Mouse (Mus musculus) forebrain, embryonic 11.5 days (tissue): ENCODE data around the gene Mgat1. TPM values are rescaled to one million over a fixed set of nuclear protein-coding genes. Genes with fewer than 3 reads are reported as not detected.

Source experiments
- polyA plus RNA-seq: library from polyadenylated mRNA; unstranded; fragments of >200 nt; fragmentation: Nextera tagmentation; extraction: Ambion mirVana; gene quantifications from 2 replicates; pipeline ENCODE4 v1.2.1, GENCODE M21; 2014

Gene Mgat1
- polyA plus RNA-seq, 1 experiment from 2014 or later: 34.6 TPM

Other genes with a start within 250 kb of the Mgat1 start
- 0.04 and 0.07 TPM in 2 replicates for gene 9930111J21Rik2, start 192.9 kb upstream of the Mgat1 start, polyA plus RNA-seq
- not detected in 2 replicates for gene Tgtp2, start 180.0 kb upstream of the Mgat1 start, polyA plus RNA-seq
- 0.63 and 1.1 TPM in 2 replicates for gene Ifi47, start 167.6 kb upstream of the Mgat1 start, polyA plus RNA-seq
- not detected in 2 replicates for gene Olfr1396, start 129.3 kb upstream of the Mgat1 start, polyA plus RNA-seq
- not detected in 2 replicates for gene Olfr1395, start 101.9 kb upstream of the Mgat1 start, polyA plus RNA-seq
- not detected in 2 replicates for gene Olfr1394, start 89.8 kb upstream of the Mgat1 start, polyA plus RNA-seq
- gene Btnl9, start 57.0 kb upstream of the Mgat1 start, polyA plus RNA-seq: 0.16 TPM in 1 of 2 replicates, not detected in the other
- gene Zfp62, start 40.9 kb upstream of the Mgat1 start, polyA plus RNA-seq: 58.4 and 59.6 TPM in 2 replicates
- not detected in 2 replicates for gene Olfr1393, start 34.1 kb downstream of the Mgat1 start, polyA plus RNA-seq
- gene Olfr1392, start 41.1 kb downstream of the Mgat1 start, polyA plus RNA-seq: not detected in 2 replicates
- gene Olfr10, start 60.5 kb downstream of the Mgat1 start, polyA plus RNA-seq: not detected in 2 replicates
- gene Olfr1391, start 78.6 kb downstream of the Mgat1 start, polyA plus RNA-seq: not detected in 2 replicates
- not detected in 2 replicates for gene Olfr1390, start 91.0 kb downstream of the Mgat1 start, polyA plus RNA-seq
- gene Olfr1389, start 178.9 kb downstream of the Mgat1 start, polyA plus RNA-seq: not detected in 2 replicates
- gene Olfr1388, start 192.4 kb downstream of the Mgat1 start, polyA plus RNA-seq: 0.17 and 0.20 TPM in 2 replicates
- not detected in 2 replicates for gene Olfr1387, start 211.2 kb downstream of the Mgat1 start, polyA plus RNA-seq
- gene Olfr1386, start 220.9 kb downstream of the Mgat1 start, polyA plus RNA-seq: not detected in 2 replicates
- not detected in 2 replicates for gene Olfr1385, start 244.9 kb downstream of the Mgat1 start, polyA plus RNA-seq